Mouse (Mus musculus): ENCODE results near the gene Syk. TPM values are rescaled to one million over a fixed set of nuclear protein-coding genes. Genes with fewer than 3 reads are reported as not detected.

Gene Syk
- polyA plus RNA-seq, 1 experiment from 2014 or later: 4.3 TPM

- H3K9ac ChIP-seq (replicated peaks; ENCODE audit: low read depth): no peak overlapping the region
- ATAC-seq: no peak
- no peaks in the 10 kb centered on the region for H3K4me1 ChIP-seq (ENCODE audit: insufficient read depth, low read depth, low read length)
- WGBS: 19% methylated on average over 4 of the region's 4 CpGs
- no peak overlapping the region for H3K4me3 ChIP-seq (ENCODE audit: low read depth, low read length)
- H3K4me2 ChIP-seq (replicated peaks; ENCODE audit: low read depth, low read length): no peak overlapping the region
- no peak overlapping the region for H3K27ac ChIP-seq (ENCODE audit: low read length)
- TF ChIP-seq EP300 (IDR thresholded peaks at IDR 0.05): no peak
- TF ChIP-seq CTCF (IDR thresholded peaks at IDR 0.05): no peak
- no peaks in the 10 kb centered on the region for H3K9me3 ChIP-seq (ENCODE audit: low read length)
- H3K27me3 ChIP-seq (replicated peaks; ENCODE audit: insufficient read depth, low read length): no peaks in the 10 kb centered on the region
- no peaks in the 10 kb centered on the region for H3K36me3 ChIP-seq (ENCODE audit: insufficient read depth, low read length)
- DNase-seq (ENCODE audit: low spot score): no peak
Observed at GRCm38 (mm10) chr13:52577939-52578338, 5.0 kb upstream of the Syk start.

- no peaks in the 10 kb centered on the region for H3K27me3 ChIP-seq (replicated peaks; ENCODE audit: insufficient read depth, low read length)
- H3K27ac ChIP-seq (ENCODE audit: low read length): no peak overlapping the region
- DNase-seq (ENCODE audit: low spot score): no peak
- no peak overlapping the region for H3K4me3 ChIP-seq (ENCODE audit: low read depth, low read length)
- H3K36me3 ChIP-seq (ENCODE audit: insufficient read depth, low read length): no peaks in the 10 kb centered on the region
- TF ChIP-seq CTCF (IDR thresholded peaks at IDR 0.05): no peak
- H3K4me2 ChIP-seq (replicated peaks; ENCODE audit: low read depth, low read length): no peak overlapping the region
- 62% methylated on average over 2 of the region's 2 CpGs for WGBS
- H3K4me1 ChIP-seq (ENCODE audit: insufficient read depth, low read depth, low read length): no peaks in the 10 kb centered on the region
- no peak for ATAC-seq
- H3K9me3 ChIP-seq (ENCODE audit: low read length): no peaks in the 10 kb centered on the region
- H3K9ac ChIP-seq (replicated peaks; ENCODE audit: low read depth): no peak overlapping the region
Observed at GRCm38 (mm10) chr13:52578776-52579175, 4.2 kb upstream of the Syk start.

GRCm38 (mm10) chr13:52582506-52582877, 481 bp upstream of the Syk start:
- peak overlapping the region; percentile 85; the same call in 1 of the 2 replicates for H3K27ac ChIP-seq (ENCODE audit: low read length)
- H3K36me3 ChIP-seq (ENCODE audit: insufficient read depth, low read length): no peaks in the 10 kb centered on the region
- 0 out of 2 replicates have a peak overlapping the region, but pooled peaks have one; percentile 39 for H3K9ac ChIP-seq (replicated peaks; ENCODE audit: low read depth)
- H3K27me3 ChIP-seq (replicated peaks; ENCODE audit: insufficient read depth, low read length): no peaks in the 10 kb centered on the region
- peak overlapping the region; percentile 63 for H3K4me3 ChIP-seq (ENCODE audit: low read depth, low read length)
- no peaks in the 10 kb centered on the region for H3K9me3 ChIP-seq (ENCODE audit: low read length)
- H3K4me2 ChIP-seq (replicated peaks; ENCODE audit: low read depth, low read length): peak overlapping the region; percentile 91
- no peak for TF ChIP-seq CTCF (IDR thresholded peaks at IDR 0.05)
- TF ChIP-seq EP300 (IDR thresholded peaks at IDR 0.05): no peak
- WGBS: 11% methylated on average over 9 of the region's 9 CpGs
- H3K4me1 ChIP-seq (ENCODE audit: insufficient read depth, low read depth, low read length): no peaks in the 10 kb centered on the region
- DNase-seq (ENCODE audit: low spot score): peak; percentile 34
- peak; percentile 41 for ATAC-seq

GRCm38 (mm10) chr13:52583943-52584562, 1.1 kb downstream of the Syk start:
- 20% methylated on average over 13 of the region's 13 CpGs for WGBS

GRCm38 (mm10) chr13:52584654-52585455, 1.9 kb downstream of the Syk start:
- TF ChIP-seq EP300 (IDR thresholded peaks at IDR 0.05) (no peak), CTCF (IDR thresholded peaks at IDR 0.05) (no peak)
- no peaks in the 10 kb centered on the region for H3K27me3 ChIP-seq (replicated peaks; ENCODE audit: insufficient read depth, low read length)
- H3K4me3 ChIP-seq (ENCODE audit: low read depth, low read length): no peak overlapping the region
- H3K9ac ChIP-seq (replicated peaks; ENCODE audit: low read depth): no peak overlapping the region
- no peaks in the 10 kb centered on the region for H3K9me3 ChIP-seq (ENCODE audit: low read length)
- peak; percentile 49 for DNase-seq (ENCODE audit: low spot score)
- H3K36me3 ChIP-seq (ENCODE audit: insufficient read depth, low read length): no peaks in the 10 kb centered on the region
- H3K4me2 ChIP-seq (replicated peaks; ENCODE audit: low read depth, low read length): peak overlapping the region; percentile 25; the same call in 1 of the 2 replicates
- 50% methylated on average over 17 of the region's 17 CpGs for WGBS
- no peaks in the 10 kb centered on the region for H3K4me1 ChIP-seq (ENCODE audit: insufficient read depth, low read depth, low read length)
- H3K27ac ChIP-seq (ENCODE audit: low read length): 0 out of 2 replicates have a peak overlapping the region, but pooled peaks have one; percentile 2
- ATAC-seq: no peak

More at GRCm38 (mm10) chr13:52583943-52584562, 1.1 kb downstream of the Syk start:
- no peak for DNase-seq (ENCODE audit: low spot score)
- Histone ChIP-seq H3K4me1 (ENCODE audit: insufficient read depth, low read depth, low read length) (no peaks in the 10 kb centered on the region), H3K36me3 (ENCODE audit: insufficient read depth, low read length) (no peaks in the 10 kb centered on the region), H3K4me2 (replicated peaks; ENCODE audit: low read depth, low read length) (peak overlapping the region; percentile 91), H3K9me3 (ENCODE audit: low read length) (no peaks in the 10 kb centered on the region), H3K9ac (replicated peaks; ENCODE audit: low read depth) (peak overlapping the region; percentile 39; the same call in 1 of the 2 replicates), H3K4me3 (ENCODE audit: low read depth, low read length) (peak overlapping the region; percentile 63), H3K27me3 (replicated peaks; ENCODE audit: insufficient read depth, low read length) (no peaks in the 10 kb centered on the region), H3K27ac (ENCODE audit: low read length) (no peak overlapping the region)
- ATAC-seq: no peak
- no peak for TF ChIP-seq CTCF (IDR thresholded peaks at IDR 0.05)
- no peak for TF ChIP-seq EP300 (IDR thresholded peaks at IDR 0.05)

- WGBS: 76% methylated on average over 4 of the region's 4 CpGs
- ATAC-seq (no peak), DNase-seq (ENCODE audit: low spot score) (no peak)
- no peak overlapping the region for H3K27ac ChIP-seq (ENCODE audit: low read length)
- H3K27me3 ChIP-seq (replicated peaks; ENCODE audit: insufficient read depth, low read length): no peaks in the 10 kb centered on the region
- no peak overlapping the region for H3K4me2 ChIP-seq (replicated peaks; ENCODE audit: low read depth, low read length)
- TF ChIP-seq CTCF (IDR thresholded peaks at IDR 0.05) (no peak), EP300 (IDR thresholded peaks at IDR 0.05) (peak; percentile 29; the same call in 1 of the 2 replicates)
- H3K4me3 ChIP-seq (ENCODE audit: low read depth, low read length): no peak overlapping the region
- H3K36me3 ChIP-seq (ENCODE audit: insufficient read depth, low read length): no peaks in the 10 kb centered on the region
- no peak overlapping the region for H3K9ac ChIP-seq (replicated peaks; ENCODE audit: low read depth)
- no peaks in the 10 kb centered on the region for H3K4me1 ChIP-seq (ENCODE audit: insufficient read depth, low read depth, low read length)
- H3K9me3 ChIP-seq (ENCODE audit: low read length): no peaks in the 10 kb centered on the region
Observed at GRCm38 (mm10) chr13:52587761-52588160, 4.8 kb downstream of the Syk start.
